Comparison of ENCODE assay signal across 8 mouse cellular contexts in the genomic region with DNA sequence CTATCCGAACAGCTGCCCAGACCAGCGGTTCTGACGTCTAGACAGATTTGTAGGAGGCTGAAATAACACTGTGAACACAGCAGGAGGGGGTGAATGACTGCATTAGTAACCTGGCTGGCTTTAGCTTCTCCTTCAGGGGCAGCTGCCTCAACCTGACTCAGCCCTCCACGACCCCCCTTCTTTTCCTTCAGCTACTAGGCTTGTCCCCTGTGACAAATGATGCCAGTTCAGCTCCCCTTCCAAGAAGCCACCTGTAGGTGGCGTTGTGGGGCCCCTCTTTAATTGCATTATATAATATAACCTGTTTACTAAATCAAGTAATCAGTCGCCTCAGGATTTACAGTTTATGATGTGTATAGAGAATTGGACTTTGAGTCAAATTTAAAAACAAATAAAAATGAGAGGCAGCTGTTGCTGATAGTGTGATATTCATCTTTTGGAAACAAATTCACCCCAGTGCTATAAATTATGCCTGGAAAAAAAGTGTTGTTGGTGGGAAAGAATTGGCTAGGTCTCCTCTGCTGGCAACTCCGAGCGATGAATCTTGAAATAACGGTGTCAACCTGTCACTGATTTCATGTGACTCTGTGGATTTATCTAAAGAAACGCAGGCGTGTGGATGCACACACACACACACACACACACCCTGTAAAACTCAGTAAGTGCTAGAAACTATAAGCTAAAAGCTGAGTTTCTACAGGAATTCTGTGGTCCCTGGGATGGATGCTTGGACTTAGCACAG.
DNase-seq lines count a peak whose midpoint lies in the region.

No protein-coding gene starts in this region.

- intact Hi-C loops in heart, postnatal 14 days (cut with DNase I): loop anchor here (5.0 kb wide), 1 partner anchor 139 kb away; no protein-coding TSS in a partner anchor

- DNase-seq in heart, postnatal 14 days: peak; percentile 16 to 28
- no peak for DNase-seq in heart, adult 8-10 months (ENCODE audit: low spot score)
- peak; percentile 29 for DNase-seq in thymus, postnatal 4 days
- no peak for DNase-seq in thymus, postnatal 14 days
- peak; percentile 35 for DNase-seq in forelimb bud, embryonic 11.5 days (ENCODE audit: low read depth, low spot score)
- DNase-seq in retina, embryonic 14.5 days (ENCODE audit: low spot score): peak; percentile 68
- DNase-seq in thymus, adult 18-20 months: no peak
- no peak for DNase-seq in adrenal gland, adult 18-20 months (ENCODE audit: low spot score in 2 of 2)

Comparison
In these comparisons a context has a peak if more than half of its experiments do, and no peak if none do; other contexts are left out.
1. DNase-seq: peak in heart, postnatal 14 days (2 of 2), thymus, postnatal 4 days (single experiment), forelimb bud, embryonic 11.5 days (single experiment) and retina, embryonic 14.5 days (single experiment); none in heart, adult 8-10 months (single experiment), thymus, postnatal 14 days (single experiment), thymus, adult 18-20 months (0 of 2) and adrenal gland, adult 18-20 months (0 of 2).